Mouse (Mus musculus) CH12.LX (cell line): ENCODE data around the gene Pla2g4f. TPM values are rescaled to one million over a fixed set of nuclear protein-coding genes. Genes with fewer than 3 reads are reported as not detected.

Source experiments
- DNase-seq: peaks from one replicate; pipeline ENCODE4 v3.0.0-alpha.2; 2013; ENCODE audit errors: extremely low read depth
- H3K27ac ChIP-seq: 2 replicates; pipeline ENCODE4 v1.5.1; 2012; ENCODE audit warnings: low read depth, mild to moderate bottlenecking, control low read depth, moderate library complexity; ENCODE audit not compliant: insufficient read depth
- H3K27me3 ChIP-seq: replicated peaks from 2 replicates; pipeline ENCODE3; 2012; ENCODE audit warnings: inconsistent platforms
- H3K36me3 ChIP-seq, 2 experiments: replicated peaks in 1 of 2; 2 replicates each; pipeline versions ENCODE3 to v1.6.1; 2012; ENCODE audit warnings: inconsistent platforms in 1 of 2, low read length in 1 of 2, mild to moderate bottlenecking in 1 of 2, mixed read lengths in 1 of 2, moderate library complexity in 1 of 2; ENCODE audit not compliant: control insufficient read depth in 1 of 2, insufficient read depth in 1 of 2
- H3K4me1 ChIP-seq, 2 experiments: 2 replicates each; pipeline ENCODE4 v1.6.1; 2012; ENCODE audit warnings: inconsistent platforms in 1 of 2, moderate library complexity in 1 of 2; ENCODE audit not compliant: insufficient read depth in 2 of 2, control insufficient read depth in 1 of 2
- H3K4me2 ChIP-seq: 2 replicates; pipeline ENCODE4 v1.6.1; 2012; ENCODE audit warnings: low read depth, mild to moderate bottlenecking, control low read depth; ENCODE audit not compliant: poor library complexity, insufficient read depth, severe bottlenecking
- H3K4me3 ChIP-seq, 3 experiments: fragments of 150-350 bp in 1 of 3; sonication (generic) in 1 of 3; replicated peaks in 1 of 3; 2 replicates each; pipeline versions ENCODE3 to v1.5.1; 2011 to 2012; ENCODE audit warnings: low read depth in 2 of 3, low read length in 2 of 3, mild to moderate bottlenecking in 2 of 3, moderate library complexity in 2 of 3, control low read depth in 1 of 3, improper control_type of control experiment in 1 of 3, inconsistent platforms in 1 of 3, mixed read lengths in 1 of 3; ENCODE audit not compliant: poor library complexity in 1 of 3
- H3K79me2 ChIP-seq: replicated peaks from 2 replicates; pipeline ENCODE4 v1.6.1; 2012; ENCODE audit warnings: mild to moderate bottlenecking, moderate library complexity; ENCODE audit not compliant: control insufficient read depth, poor library complexity, insufficient read depth, severe bottlenecking; ENCODE audit errors: extremely low read depth
- H3K9ac ChIP-seq: 2 replicates; pipeline ENCODE4 v1.6.1; 2012; ENCODE audit warnings: low read depth, mild to moderate bottlenecking, control low read depth, moderate library complexity; ENCODE audit not compliant: insufficient read depth
- H3K9me3 ChIP-seq: replicated peaks from 2 replicates; pipeline ENCODE3; 2012; ENCODE audit warnings: low read length, inconsistent platforms, mixed read lengths
- BHLHE40 ChIP-seq: IDR thresholded peaks from 2 replicates; pipeline ENCODE4 v1.6.1; 2011; ENCODE audit warnings: mild to moderate bottlenecking, low read depth, low read length, improper control_type of control experiment
- CTCF ChIP-seq, 2 experiments: IDR thresholded peaks in 1 of 2; conservative IDR thresholded peaks in 1 of 2; 2 replicates each; pipeline ENCODE4 v1.5.1; 2011 to 2012; ENCODE audit warnings: low read depth in 2 of 2, low read length in 2 of 2, improper control_type of control experiment in 1 of 2, inconsistent platforms in 1 of 2, mild to moderate bottlenecking in 1 of 2, moderate library complexity in 1 of 2
- IRF4 ChIP-seq: IDR thresholded peaks from 2 replicates; pipeline ENCODE4 v1.6.1; 2014; ENCODE audit warnings: low read depth, mild to moderate bottlenecking, inconsistent platforms, low read length, improper control_type of control experiment
- KAT2A ChIP-seq: IDR thresholded peaks from 2 replicates; pipeline ENCODE4 v1.6.1; 2012; ENCODE audit warnings: low read length, improper control_type of control experiment, inconsistent platforms; ENCODE audit not compliant: insufficient replicate concordance
- MAZ ChIP-seq: IDR thresholded peaks from 2 replicates; pipeline ENCODE4 v1.6.1; 2012; ENCODE audit warnings: low read depth, mild to moderate bottlenecking, inconsistent platforms, low read length, improper control_type of control experiment, moderate library complexity
- MEF2A ChIP-seq: IDR thresholded peaks from 2 replicates; pipeline ENCODE4 v1.6.1; 2014; ENCODE audit warnings: low read depth, mild to moderate bottlenecking, inconsistent platforms, low read length, improper control_type of control experiment, borderline replicate concordance
- MXI1 ChIP-seq: IDR thresholded peaks from 2 replicates; pipeline ENCODE4 v1.6.1; 2011; ENCODE audit warnings: mild to moderate bottlenecking, low read depth, low read length, improper control_type of control experiment
- POLR2A ChIP-seq: IDR thresholded peaks from 2 replicates; pipeline ENCODE4 v1.6.1; 2011; ENCODE audit warnings: low read depth, mild to moderate bottlenecking, improper control_type of control experiment, low read length
- RAD21 ChIP-seq: IDR thresholded peaks from 2 replicates; pipeline ENCODE4 v1.6.1; 2011; ENCODE audit warnings: low read depth, mild to moderate bottlenecking, low read length, improper control_type of control experiment, moderate library complexity
- TBP ChIP-seq: conservative IDR thresholded peaks from 2 replicates; pipeline ENCODE4 v1.6.1; 2011; ENCODE audit warnings: low read depth, low read length, improper control_type of control experiment
- USF1 ChIP-seq: IDR thresholded peaks from 2 replicates; pipeline ENCODE4 v1.6.1; 2014; ENCODE audit warnings: low read depth, mild to moderate bottlenecking, inconsistent platforms, low read length, improper control_type of control experiment
- USF2 ChIP-seq: conservative IDR thresholded peaks from 2 replicates; pipeline ENCODE4 v1.6.1; 2011; ENCODE audit warnings: low read depth, low read length, improper control_type of control experiment
- ZC3H11A ChIP-seq: IDR thresholded peaks from 2 replicates; pipeline ENCODE4 v1.6.1; 2012; ENCODE audit warnings: low read depth, mild to moderate bottlenecking, inconsistent platforms, low read length, improper control_type of control experiment
- ZKSCAN1 ChIP-seq: IDR thresholded peaks from 2 replicates; pipeline ENCODE4 v1.6.1; 2012; ENCODE audit warnings: low read depth, inconsistent platforms, low read length, improper control_type of control experiment, borderline replicate concordance
- ZMIZ1 ChIP-seq: IDR thresholded peaks from 2 replicates; pipeline ENCODE4 v1.6.1; 2012; ENCODE audit warnings: low read depth, mild to moderate bottlenecking, inconsistent platforms, low read length, improper control_type of control experiment
- dilution Hi-C: fragments of 300-500 bp; cut with MboI; formaldehyde crosslinking; loops from 2 replicates; pipeline ENCODE4 v1.14.3; 2020; ENCODE audit warnings: low sequenced_read_pairs; ENCODE audit not compliant: extremely low pct_unique_long_range_greater_than_20kb, extremely low pct_ligation_motif_present
- in situ Hi-C: fragments of 300-500 bp; cut with MboI; formaldehyde crosslinking; loops from 3 replicates; pipeline ENCODE4 v1.14.3; 2019; ENCODE audit warnings: low sequenced_read_pairs, low pct_ligation_motif_present, low pct_unique_long_range_greater_than_20kb, mixed read lengths
- polyA plus RNA-seq: library from polyadenylated mRNA; unstranded; fragments of >175 nt; gene quantifications from 2 replicates; pipeline ENCODE4 v1.2.1, GENCODE M21; 2012; ENCODE audit warnings: low read depth; ENCODE audit not compliant: insufficient read length
- total RNA-seq, 2 experiments: library from RNA; depleted of rRNA; stranded (reverse); fragments of 300-350 nt in 1 of 2; fragments of >200 nt in 1 of 2; gene quantifications; 2 replicates each; pipeline ENCODE4 v1.2.3; 2012 to 2014

The Pla2g4f gene
- total and polyA plus RNA-seq, 3 experiments, result 0.30 to 1.3 TPM; not detected in 1

- H3K4me3 ChIP-seq, result no peak overlapping the region
- TF ChIP-seq RAD21, result no peak
- TF ChIP-seq USF2, result no peak
- TF ChIP-seq ZKSCAN1, result no peak
- no peak for TF ChIP-seq BHLHE40
- TF ChIP-seq CTCF (conservative IDR thresholded peaks at IDR 0.05 in 1 of 2, IDR thresholded peaks at IDR 0.05 in 1 of 2; ENCODE audit: low read depth in 2 of 2, low read length in 2 of 2), result no peak
- no peaks in the 10 kb centered on the region for H3K9me3 ChIP-seq
- no peaks in the 10 kb centered on the region for H3K79me2 ChIP-seq
- H3K27ac ChIP-seq, result no peak overlapping the region
- peaks cover 0 to 5% of the 10 kb centered on the region in 2 experiments; a peak in 2 of 4 replicates for H3K4me1 ChIP-seq
- in situ Hi-C loops, result no loop called here
- H3K36me3 ChIP-seq, result no peaks in the 10 kb centered on the region
- H3K4me2 ChIP-seq, result no peak overlapping the region
- no peak for DNase-seq
- no peak overlapping the region for H3K9ac ChIP-seq
- dilution Hi-C loops, result no loop called here
- no peaks in the 10 kb centered on the region for H3K27me3 ChIP-seq
These were observed 12.9 kb downstream of the Pla2g4f start for GRCm38 (mm10) chr2:120301076-120301475.

- Histone ChIP-seq H3K9ac (no peak overlapping the region), H3K27ac (no peak overlapping the region), H3K4me1 (peaks cover 0 to 5% of the 10 kb centered on the region in 2 experiments; a peak in 2 of 4 replicates), H3K4me2 (no peak overlapping the region), H3K4me3 (no peak overlapping the region), H3K36me3 (no peaks in the 10 kb centered on the region), H3K27me3 (no peaks in the 10 kb centered on the region), H3K79me2 (no peaks in the 10 kb centered on the region), H3K9me3 (no peaks in the 10 kb centered on the region)
- DNase-seq, result no peak
- in situ Hi-C loops (loop anchor here (25.0 kb wide), 1 partner anchor 213 kb away; no protein-coding TSS in a partner anchor), dilution Hi-C loops (no loop called here)
- TF ChIP-seq MEF2A (no peak), ZMIZ1 (no peak), KAT2A (no peak), ZKSCAN1 (no peak), POLR2A (no peak), IRF4 (no peak), MAZ (no peak), TBP (no peak), MXI1 (no peak), ZC3H11A (no peak), USF1 (no peak)
These were observed 14.1 kb downstream of the Pla2g4f start for GRCm38 (mm10) chr2:120299866-120300265.
